Mouse (Mus musculus): ENCODE results near the gene P4htm.
A peak's percentile ranks its signal among the peaks of the same experiment; 100 is the strongest.
"Not testable (repeated sequence)": the region's sequence is repeated elsewhere in the genome, so short reads cannot be mapped to it uniquely, and the experiment has no call there.

The P4htm gene

GRCm38 (mm10) chr9:108596998-108597764 lies at the start of gene P4htm:
TSS of gene P4htm (minus strand) at chr9:108597667.
- DNase-seq (ENCODE audit: low spot score) = peak; percentile 66

GRCm38 (mm10) chr9:108639825-108640224 lies 42.4 kb upstream of the P4htm start:
- no peak for DNase-seq (ENCODE audit: low spot score)

GRCm38 (mm10) chr9:108635415-108635814 lies 37.9 kb upstream of the P4htm start:
- DNase-seq (ENCODE audit: low spot score) = no peak

- DNase-seq (ENCODE audit: low spot score) = no peak
These were observed 36.4 kb upstream of the P4htm start for GRCm38 (mm10) chr9:108633846-108634245.

GRCm38 (mm10) chr9:108632375-108632774 lies 34.9 kb upstream of the P4htm start:
- no peak for DNase-seq (ENCODE audit: low spot score)

- DNase-seq (ENCODE audit: low spot score) = no peak
These were observed 34.3 kb upstream of the P4htm start for GRCm38 (mm10) chr9:108631631-108632256.

- DNase-seq (ENCODE audit: low spot score) = no peak
These were observed 33.2 kb upstream of the P4htm start for GRCm38 (mm10) chr9:108630683-108631082.

- no peak for DNase-seq (ENCODE audit: low spot score)
These were observed 30.7 kb upstream of the P4htm start for GRCm38 (mm10) chr9:108628141-108628540.

GRCm38 (mm10) chr9:108626498-108626897 lies 29.0 kb upstream of the P4htm start:
- DNase-seq (ENCODE audit: low spot score) = no peak

- DNase-seq (ENCODE audit: low spot score) = no peak
These were observed 19.8 kb upstream of the P4htm start for GRCm38 (mm10) chr9:108617301-108617700.

- no peak for DNase-seq (ENCODE audit: low spot score)
These were observed 14.0 kb upstream of the P4htm start for GRCm38 (mm10) chr9:108611488-108611887.

GRCm38 (mm10) chr9:108608889-108609288 lies 11.4 kb upstream of the P4htm start:
- no peak for DNase-seq (ENCODE audit: low spot score)

- not testable (repeated sequence) for DNase-seq (ENCODE audit: low spot score)
These were observed 10.5 kb upstream of the P4htm start for GRCm38 (mm10) chr9:108607929-108608328.

- DNase-seq (ENCODE audit: low spot score) = no peak
These were observed 4.5 kb upstream of the P4htm start for GRCm38 (mm10) chr9:108601986-108602385.

- no peak for DNase-seq (ENCODE audit: low spot score)
These were observed 2.5 kb upstream of the P4htm start for GRCm38 (mm10) chr9:108600011-108600410.

- no peak for DNase-seq (ENCODE audit: low spot score)
These were observed 1.6 kb upstream of the P4htm start for GRCm38 (mm10) chr9:108599021-108599566.

GRCm38 (mm10) chr9:108594354-108594753 lies 3.1 kb downstream of the P4htm start:
- DNase-seq (ENCODE audit: low spot score) = no peak

GRCm38 (mm10) chr9:108591462-108591861 lies 6.0 kb downstream of the P4htm start:
- DNase-seq (ENCODE audit: low spot score) = no peak

GRCm38 (mm10) chr9:108589229-108589628 lies 8.2 kb downstream of the P4htm start:
- DNase-seq (ENCODE audit: low spot score) = no peak

GRCm38 (mm10) chr9:108587571-108588180 lies 9.8 kb downstream of the P4htm start:
- DNase-seq (ENCODE audit: low spot score) = peak; percentile 74

- DNase-seq (ENCODE audit: low spot score) = no peak
These were observed 18.1 kb downstream of the P4htm start for GRCm38 (mm10) chr9:108579344-108579690.

GRCm38 (mm10) chr9:108578545-108579343 lies 18.7 kb downstream of the P4htm start, which contains the start of gene Wdr6:
TSS of gene Wdr6 (minus strand) at chr9:108578739.
- DNase-seq (ENCODE audit: low spot score) = peak; percentile 94

All from testis, postnatal 14 days (tissue).